Mouse (Mus musculus) lung, postnatal 36 days (tissue): ENCODE data around the gene Rnf157.
"Not testable (repeated sequence)": the region's sequence is repeated elsewhere in the genome, so short reads cannot be mapped to it uniquely, and the experiment has no call there.

ENCODE experiments used
- DNase-seq: peaks from one replicate; pipeline ENCODE4 v3.0.0; 2022; ENCODE audit warnings: mixed read lengths

Gene Rnf157

GRCm38 (mm10) chr11:116433356-116434286 is 20.8 kb upstream of the Rnf157 start, which contains the start of gene Ubald2:
TSS of gene Ubald2 (plus strand) at chr11:116434094.
- DNase-seq: peak; percentile 100

GRCm38 (mm10) chr11:116432593-116433355 is 19.9 kb upstream of the Rnf157 start:
- DNase-seq: no peak

- no peak for DNase-seq
These were observed 19.3 kb upstream of the Rnf157 start for GRCm38 (mm10) chr11:116432127-116432526.

- DNase-seq: no peak
These were observed 18.7 kb upstream of the Rnf157 start for GRCm38 (mm10) chr11:116431428-116432077.

- no peak for DNase-seq
These were observed 18.0 kb upstream of the Rnf157 start for GRCm38 (mm10) chr11:116430723-116431427.

- no peak for DNase-seq
These were observed 17.2 kb upstream of the Rnf157 start for GRCm38 (mm10) chr11:116429862-116430613.

- DNase-seq: no peak
These were observed 16.3 kb upstream of the Rnf157 start for GRCm38 (mm10) chr11:116428872-116429859.

- DNase-seq: no peak
These were observed 14.2 kb upstream of the Rnf157 start for GRCm38 (mm10) chr11:116426852-116427575.

GRCm38 (mm10) chr11:116426328-116426727 is 13.5 kb upstream of the Rnf157 start:
- DNase-seq: not testable (repeated sequence)

- DNase-seq: no peak
These were observed 12.0 kb upstream of the Rnf157 start for GRCm38 (mm10) chr11:116424621-116425407.

GRCm38 (mm10) chr11:116423782-116424620 is 11.2 kb upstream of the Rnf157 start:
- peak; percentile 81 for DNase-seq

GRCm38 (mm10) chr11:116423214-116423613 is 10.4 kb upstream of the Rnf157 start:
- no peak for DNase-seq

GRCm38 (mm10) chr11:116422562-116422961 is 9.7 kb upstream of the Rnf157 start:
- DNase-seq: no peak

- no peak for DNase-seq
These were observed 8.3 kb upstream of the Rnf157 start for GRCm38 (mm10) chr11:116421102-116421501.

- no peak for DNase-seq
These were observed 6.1 kb upstream of the Rnf157 start for GRCm38 (mm10) chr11:116418841-116419462.

- DNase-seq: peak; percentile 61
These were observed 5.5 kb upstream of the Rnf157 start for GRCm38 (mm10) chr11:116418194-116418840.

GRCm38 (mm10) chr11:116417054-116417453 is 4.2 kb upstream of the Rnf157 start:
- DNase-seq: no peak
